Mouse (Mus musculus): ENCODE results near the gene Mme. TPM values are rescaled to one million over a fixed set of nuclear protein-coding genes. Genes with fewer than 3 reads are reported as not detected.
A peak's percentile ranks its signal among the peaks of the same experiment; 100 is the strongest.

Gene Mme
- polyA plus RNA-seq, 1 experiment, result 25.7 TPM

DNA sequence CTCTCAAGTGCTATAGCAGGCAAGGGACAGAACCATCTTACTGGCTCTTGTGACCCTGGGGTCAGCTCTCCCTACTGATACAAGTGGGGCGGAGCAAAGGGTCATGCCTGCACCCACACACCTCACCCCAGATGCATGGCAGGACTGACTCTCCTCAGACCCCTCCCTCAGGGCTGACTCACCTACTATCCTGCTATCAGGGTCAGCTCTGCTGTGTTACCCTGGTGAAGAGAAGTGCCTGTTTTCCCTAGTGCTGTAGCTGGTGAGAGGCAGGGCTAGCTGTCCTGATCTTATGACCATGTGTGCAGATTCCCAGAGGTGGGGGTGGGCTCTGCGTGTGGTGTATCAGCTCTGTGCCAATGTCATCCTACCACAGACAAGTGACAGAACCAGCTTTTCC lies 30.8 kb downstream of the Mme start:
- Histone ChIP-seq H3K4me3 (ENCODE audit: insufficient read depth, low read depth, low read length) (no peak overlapping the region), H3K27ac (ENCODE audit: insufficient read depth, low read depth, low read length) (no peak overlapping the region), H3K4me1 (ENCODE audit: control insufficient read depth, insufficient read depth, low read length) (no peaks in the 10 kb centered on the region), H3K27me3 (replicated peaks; ENCODE audit: control insufficient read depth, insufficient read depth, low read length) (no peaks in the 10 kb centered on the region), H3K36me3 (ENCODE audit: control insufficient read depth, insufficient read depth, low read length) (no peaks in the 10 kb centered on the region)
- WGBS, result 89% methylated on average over 2 of the region's 2 CpGs
- DNase-seq, result no peak
- TF ChIP-seq POLR2A (IDR thresholded peaks at IDR 0.05; ENCODE audit: low read depth, low read length) (no peak), CTCF (conservative IDR thresholded peaks at IDR 0.05; ENCODE audit: insufficient read depth, insufficient read length, low read depth, low read length) (no peak)

- DNase-seq, result no peak
- 87% methylated on average over 6 of the region's 6 CpGs for whole genome bisulfite sequencing
Measured at GRCm38 (mm10) chr3:63294316-63294715, 53.0 kb downstream of the Mme start.

DNA sequence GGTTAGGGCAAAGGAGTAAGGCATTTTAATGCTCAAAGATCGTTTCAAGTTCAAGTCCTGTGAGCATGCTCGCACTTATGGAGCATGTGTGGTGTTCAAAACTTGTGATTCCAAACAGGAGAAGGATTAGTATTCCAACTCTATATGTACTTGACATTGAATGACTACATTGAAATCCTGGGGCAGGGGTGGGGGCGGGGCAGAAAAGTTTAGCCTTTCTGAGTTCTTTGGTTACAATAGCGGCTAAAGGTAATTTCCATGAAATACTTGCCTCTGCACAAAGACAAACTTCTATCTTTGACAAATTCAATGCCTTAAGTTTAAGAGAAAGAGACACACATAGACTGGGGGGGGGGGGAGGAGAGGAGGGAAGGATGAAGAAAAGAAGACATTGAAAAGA lies 53.5 kb downstream of the Mme start:
- no peak overlapping the region for H3K27ac ChIP-seq (ENCODE audit: insufficient read depth, low read depth, low read length)
- TF ChIP-seq POLR2A (IDR thresholded peaks at IDR 0.05; ENCODE audit: low read depth, low read length) (no peak), CTCF (conservative IDR thresholded peaks at IDR 0.05; ENCODE audit: insufficient read depth, insufficient read length, low read depth, low read length) (no peak)
- H3K36me3 ChIP-seq (ENCODE audit: control insufficient read depth, insufficient read depth, low read length), result no peaks in the 10 kb centered on the region
- H3K4me3 ChIP-seq (ENCODE audit: insufficient read depth, low read depth, low read length), result no peak overlapping the region
- H3K27me3 ChIP-seq (replicated peaks; ENCODE audit: control insufficient read depth, insufficient read depth, low read length), result no peaks in the 10 kb centered on the region
- 52% methylated on average over 4 of the region's 4 CpGs for WGBS
- no peaks in the 10 kb centered on the region for H3K4me1 ChIP-seq (ENCODE audit: control insufficient read depth, insufficient read depth, low read length)
- DNase-seq, result no peak

More at GRCm38 (mm10) chr3:63294316-63294715, 53.0 kb downstream of the Mme start:
- Histone ChIP-seq H3K27me3 (replicated peaks; ENCODE audit: control insufficient read depth, insufficient read depth, low read length) (no peaks in the 10 kb centered on the region), H3K36me3 (ENCODE audit: control insufficient read depth, insufficient read depth, low read length) (no peaks in the 10 kb centered on the region), H3K4me1 (ENCODE audit: control insufficient read depth, insufficient read depth, low read length) (no peaks in the 10 kb centered on the region), H3K27ac (ENCODE audit: insufficient read depth, low read depth, low read length) (no peak overlapping the region), H3K4me3 (ENCODE audit: insufficient read depth, low read depth, low read length) (no peak overlapping the region)
- no peak for TF ChIP-seq CTCF (conservative IDR thresholded peaks at IDR 0.05; ENCODE audit: insufficient read depth, insufficient read length, low read depth, low read length)
- no peak for TF ChIP-seq POLR2A (IDR thresholded peaks at IDR 0.05; ENCODE audit: low read depth, low read length)

DNA sequence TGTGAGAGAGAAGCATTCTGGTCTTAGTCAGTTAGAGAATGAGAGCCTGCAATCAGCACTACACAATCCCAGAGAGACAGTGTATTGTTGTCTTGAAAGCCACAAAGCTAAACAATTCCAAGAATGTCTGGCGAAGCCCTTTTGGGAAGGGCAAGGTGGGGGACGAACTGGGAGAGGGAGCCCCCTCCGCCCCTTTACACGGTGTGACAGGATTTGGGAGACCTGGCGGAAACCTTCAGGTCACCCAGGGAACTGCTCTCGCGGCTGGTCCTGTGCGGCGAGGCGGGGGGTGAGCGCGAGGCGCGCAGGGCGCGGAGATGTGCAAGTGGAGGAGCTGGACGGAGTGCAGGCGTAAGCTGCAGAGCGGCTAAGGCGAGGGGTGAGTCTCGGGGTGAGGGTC lies 53.9 kb downstream of the Mme start:
- WGBS, result under 1% methylated on average over 20 of the region's 21 CpGs
- DNase-seq, result peak; percentile 52

DNA sequence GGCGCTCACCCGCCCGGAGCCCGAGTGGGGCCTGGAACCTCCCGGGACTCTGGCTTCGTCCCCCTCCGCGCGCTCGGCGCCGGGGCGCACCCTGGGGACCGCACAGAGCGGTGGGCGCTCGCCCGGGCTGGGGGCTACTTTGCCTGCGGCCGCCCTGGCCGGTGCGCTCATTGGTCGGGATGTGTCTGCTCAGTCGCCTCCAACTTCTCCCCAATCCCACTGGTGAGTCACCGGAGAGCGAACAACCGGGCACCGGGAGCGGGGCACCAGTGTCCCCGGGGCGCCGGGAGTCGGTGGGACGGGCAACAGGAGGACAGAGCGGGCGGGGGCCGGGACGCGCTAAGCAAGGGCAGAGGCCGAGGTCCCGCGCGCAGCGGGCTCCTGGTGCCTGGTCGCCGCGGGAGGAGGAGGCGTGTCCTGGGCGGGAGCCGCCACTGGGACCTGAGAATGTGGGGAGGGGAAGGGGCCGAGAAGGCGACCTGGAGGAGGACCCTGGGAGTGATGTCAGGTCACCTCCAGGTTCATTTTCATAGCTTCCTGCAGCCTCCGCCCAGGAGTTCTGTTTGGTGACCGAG lies 54.4 kb downstream of the Mme start:
- H3K4me3 ChIP-seq (ENCODE audit: insufficient read depth, low read depth, low read length), result peak overlapping the region; percentile 76

More for the DNA sequence above, 53.9 kb downstream of the Mme start:
- no peaks in the 10 kb centered on the region for H3K36me3 ChIP-seq (ENCODE audit: control insufficient read depth, insufficient read depth, low read length)
- TF ChIP-seq CTCF (conservative IDR thresholded peaks at IDR 0.05; ENCODE audit: insufficient read depth, insufficient read length, low read depth, low read length) (no peak; the same call in 1 of the 2 replicates), POLR2A (IDR thresholded peaks at IDR 0.05; ENCODE audit: low read depth, low read length) (no peak)
- H3K27ac ChIP-seq (ENCODE audit: insufficient read depth, low read depth, low read length), result peak overlapping the region; percentile 65; the same call in 1 of the 2 replicates
- peak overlapping the region; percentile 76 for H3K4me3 ChIP-seq (ENCODE audit: insufficient read depth, low read depth, low read length)
- H3K4me1 ChIP-seq (ENCODE audit: control insufficient read depth, insufficient read depth, low read length), result no peaks in the 10 kb centered on the region
- H3K27me3 ChIP-seq (replicated peaks; ENCODE audit: control insufficient read depth, insufficient read depth, low read length), result no peaks in the 10 kb centered on the region

DNA sequence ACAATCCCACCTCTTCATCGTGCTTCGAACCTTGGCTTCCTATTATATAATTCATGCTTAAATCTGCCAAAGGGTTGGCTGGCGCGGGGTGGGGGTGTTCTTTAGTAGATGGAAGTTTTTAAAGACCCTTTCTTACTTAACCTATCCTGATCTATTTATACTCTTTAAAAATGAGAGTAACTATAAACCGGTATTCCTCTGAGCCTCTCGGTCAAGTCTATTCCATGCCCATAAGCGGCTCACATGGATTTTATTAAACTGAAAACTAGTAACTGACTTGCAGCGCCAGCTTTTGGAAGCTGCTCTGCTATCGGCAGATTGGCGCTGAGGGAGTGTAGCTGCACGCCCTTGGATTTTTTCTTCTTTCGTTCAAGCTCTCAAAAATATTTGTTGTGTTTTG lies 55.1 kb downstream of the Mme start:
- TF ChIP-seq POLR2A (IDR thresholded peaks at IDR 0.05; ENCODE audit: low read depth, low read length), result no peak
- no peak for TF ChIP-seq CTCF (conservative IDR thresholded peaks at IDR 0.05; ENCODE audit: insufficient read depth, insufficient read length, low read depth, low read length)
- WGBS, result 6% methylated on average over 12 of the region's 12 CpGs
- Histone ChIP-seq H3K4me1 (ENCODE audit: control insufficient read depth, insufficient read depth, low read length) (no peaks in the 10 kb centered on the region), H3K27me3 (replicated peaks; ENCODE audit: control insufficient read depth, insufficient read depth, low read length) (no peaks in the 10 kb centered on the region), H3K4me3 (ENCODE audit: insufficient read depth, low read depth, low read length) (peak overlapping the region; percentile 76), H3K36me3 (ENCODE audit: control insufficient read depth, insufficient read depth, low read length) (no peaks in the 10 kb centered on the region), H3K27ac (ENCODE audit: insufficient read depth, low read depth, low read length) (peak overlapping the region; percentile 65; the same call in 1 of the 2 replicates)
- peak; percentile 54 for DNase-seq

More for the DNA sequence above, 54.4 kb downstream of the Mme start:
- TF ChIP-seq POLR2A (IDR thresholded peaks at IDR 0.05; ENCODE audit: low read depth, low read length) (no peak), CTCF (conservative IDR thresholded peaks at IDR 0.05; ENCODE audit: insufficient read depth, insufficient read length, low read depth, low read length) (no peak)
- peak overlapping the region; percentile 65 for H3K27ac ChIP-seq (ENCODE audit: insufficient read depth, low read depth, low read length)
- H3K36me3 ChIP-seq (ENCODE audit: control insufficient read depth, insufficient read depth, low read length), result no peaks in the 10 kb centered on the region
- DNase-seq, result peak; percentile 81
- H3K27me3 ChIP-seq (replicated peaks; ENCODE audit: control insufficient read depth, insufficient read depth, low read length), result no peaks in the 10 kb centered on the region
- WGBS, result under 1% methylated on average over 52 of the region's 54 CpGs
- no peaks in the 10 kb centered on the region for H3K4me1 ChIP-seq (ENCODE audit: control insufficient read depth, insufficient read depth, low read length)

GRCm38 (mm10) chr3:63297787-63298186 lies 56.5 kb downstream of the Mme start:
- 7% methylated on average over 6 of the region's 6 CpGs for WGBS
- H3K36me3 ChIP-seq (ENCODE audit: control insufficient read depth, insufficient read depth, low read length), result no peaks in the 10 kb centered on the region
- H3K4me3 ChIP-seq (ENCODE audit: insufficient read depth, low read depth, low read length), result no peak overlapping the region
- no peaks in the 10 kb centered on the region for H3K4me1 ChIP-seq (ENCODE audit: control insufficient read depth, insufficient read depth, low read length)
- H3K27me3 ChIP-seq (replicated peaks; ENCODE audit: control insufficient read depth, insufficient read depth, low read length), result no peaks in the 10 kb centered on the region
- peak; percentile 89 for DNase-seq
- no peak overlapping the region for H3K27ac ChIP-seq (ENCODE audit: insufficient read depth, low read depth, low read length)
- TF ChIP-seq CTCF (conservative IDR thresholded peaks at IDR 0.05; ENCODE audit: insufficient read depth, insufficient read length, low read depth, low read length), result peak; percentile 74
- no peak for TF ChIP-seq POLR2A (IDR thresholded peaks at IDR 0.05; ENCODE audit: low read depth, low read length)
